Mouse (Mus musculus): ENCODE data around the gene Btnl4.
"Not testable (repeated sequence)": the region's sequence is repeated elsewhere in the genome, so short reads cannot be mapped to it uniquely, and the experiment has no call there.

Btnl4 gene

GRCm38 (mm10) chr17:34477238-34478013 lies at the start of gene Btnl4:
Gene Btnl4 (minus strand): TSS chr17:34477318.
- not testable (repeated sequence) for DNase-seq (ENCODE audit: low spot score in 2 of 2)

- no peak for DNase-seq (ENCODE audit: low spot score in 2 of 2)
Measured at GRCm38 (mm10) chr17:34519001-34519400, 41.9 kb upstream of the Btnl4 start.

- not testable (repeated sequence) for DNase-seq (ENCODE audit: low spot score in 2 of 2)
Measured at GRCm38 (mm10) chr17:34518571-34518970, 41.5 kb upstream of the Btnl4 start.

- no peak for DNase-seq (ENCODE audit: low spot score in 2 of 2)
Measured at GRCm38 (mm10) chr17:34517795-34518194, 40.7 kb upstream of the Btnl4 start.

GRCm38 (mm10) chr17:34517252-34517651 lies 40.1 kb upstream of the Btnl4 start, which contains the start of gene Btnl6:
Gene Btnl6 (minus strand): TSS chr17:34517352.
- DNase-seq (ENCODE audit: low spot score in 2 of 2): no peak

- no peak for DNase-seq (ENCODE audit: low spot score in 2 of 2)
Measured at GRCm38 (mm10) chr17:34516514-34516913, 39.4 kb upstream of the Btnl4 start.

GRCm38 (mm10) chr17:34511723-34512122 lies 34.6 kb upstream of the Btnl4 start:
- not testable (repeated sequence) for DNase-seq (ENCODE audit: low spot score in 2 of 2)

- no peak for DNase-seq (ENCODE audit: low spot score in 2 of 2)
Measured at GRCm38 (mm10) chr17:34507591-34507990, 30.5 kb upstream of the Btnl4 start.

- DNase-seq (ENCODE audit: low spot score in 2 of 2): not testable (repeated sequence)
Measured at GRCm38 (mm10) chr17:34497726-34498125, 20.6 kb upstream of the Btnl4 start.

GRCm38 (mm10) chr17:34497319-34497718 lies 20.2 kb upstream of the Btnl4 start:
- not testable (repeated sequence) for DNase-seq (ENCODE audit: low spot score in 2 of 2)

- DNase-seq (ENCODE audit: low spot score in 2 of 2): no peak
Measured at GRCm38 (mm10) chr17:34496539-34496938, 19.4 kb upstream of the Btnl4 start.

GRCm38 (mm10) chr17:34495156-34495555 lies 18.0 kb upstream of the Btnl4 start:
- DNase-seq (ENCODE audit: low spot score in 2 of 2): not testable (repeated sequence)

GRCm38 (mm10) chr17:34492796-34493195 lies 15.7 kb upstream of the Btnl4 start:
- DNase-seq (ENCODE audit: low spot score in 2 of 2): no peak

GRCm38 (mm10) chr17:34476427-34476826 lies 691 bp downstream of the Btnl4 start:
- no peak for DNase-seq (ENCODE audit: low spot score in 2 of 2)

- DNase-seq (ENCODE audit: low spot score in 2 of 2): no peak
Measured at GRCm38 (mm10) chr17:34475060-34475459, 2.1 kb downstream of the Btnl4 start.

GRCm38 (mm10) chr17:34470491-34470890 lies 6.6 kb downstream of the Btnl4 start:
- DNase-seq (ENCODE audit: low spot score in 2 of 2): no peak

- DNase-seq (ENCODE audit: low spot score in 2 of 2): not testable (repeated sequence)
Measured at GRCm38 (mm10) chr17:34465906-34466305, 11.2 kb downstream of the Btnl4 start.

GRCm38 (mm10) chr17:34459255-34459654 lies 17.9 kb downstream of the Btnl4 start:
- DNase-seq (ENCODE audit: low spot score in 2 of 2): no peak

GRCm38 (mm10) chr17:34457668-34458067 lies 19.4 kb downstream of the Btnl4 start:
- no peak for DNase-seq (ENCODE audit: low spot score in 2 of 2)

GRCm38 (mm10) chr17:34448473-34449041 lies 28.6 kb downstream of the Btnl4 start:
- no peak for DNase-seq (ENCODE audit: low spot score in 2 of 2)

- no peak for DNase-seq (ENCODE audit: low spot score in 2 of 2)
Measured at GRCm38 (mm10) chr17:34441990-34442389, 35.1 kb downstream of the Btnl4 start.

- no peak for DNase-seq (ENCODE audit: low spot score in 2 of 2)
Measured at GRCm38 (mm10) chr17:34439795-34440194, 37.3 kb downstream of the Btnl4 start.

GRCm38 (mm10) chr17:34438588-34438987 lies 38.5 kb downstream of the Btnl4 start:
- no peak for DNase-seq (ENCODE audit: low spot score in 2 of 2)
